ENCODE assay signal across 35 mouse cellular contexts in the genomic region with DNA sequence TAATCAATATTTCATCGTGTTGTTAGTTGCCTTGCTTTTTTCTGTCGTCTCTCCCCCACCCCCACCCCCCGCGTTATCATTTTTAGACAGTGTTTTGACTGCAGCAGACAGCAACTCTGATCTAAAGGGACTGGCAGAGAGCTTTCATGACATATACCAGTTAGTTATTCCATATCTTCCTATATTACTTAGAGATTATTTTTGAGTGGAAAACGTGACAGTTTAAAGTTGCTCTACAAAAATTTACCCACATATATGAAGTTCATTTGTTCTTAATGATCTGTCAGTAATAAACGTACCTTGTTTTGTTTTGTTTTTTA.
"Had no signal": no experiment of that assay in that cellular context is flagged by ENCODE, and none has a peak within 500 bp of the region (broad histone marks: within the 10 kb centered on the region; RNA-seq: fewer than 3 reads in every experiment).

No protein-coding gene starts in this region.

- H3K27me3 ChIP-seq: heart, embryonic 12.5 days; heart, embryonic 13.5 days; heart, embryonic 15.5 days; hindbrain, embryonic 12.5 days; hindbrain, embryonic 13.5 days; hindbrain, embryonic 15.5 days; intestine, embryonic 15.5 days; kidney, embryonic 15.5 days had no signal

- H3K9ac ChIP-seq: heart, embryonic 12.5 days; heart, embryonic 13.5 days; heart, embryonic 15.5 days; hindbrain, embryonic 12.5 days; hindbrain, embryonic 13.5 days; hindbrain, embryonic 14.5 days; hindbrain, embryonic 15.5 days; intestine, embryonic 15.5 days; kidney, embryonic 15.5 days had no signal

- H3K4me2 ChIP-seq: heart, embryonic 11.5 days; heart, embryonic 12.5 days; heart, embryonic 13.5 days; heart, embryonic 15.5 days; hindbrain, embryonic 12.5 days; hindbrain, embryonic 13.5 days; hindbrain, embryonic 14.5 days; hindbrain, embryonic 15.5 days; intestine, embryonic 15.5 days; kidney, embryonic 15.5 days had no signal

- H3K4me3 ChIP-seq: heart, adult 2 months; heart, embryonic 10.5 days; heart, embryonic 12.5 days; heart, embryonic 13.5 days; heart, embryonic 15.5 days; hindbrain, embryonic 10.5 days; hindbrain, embryonic 12.5 days; hindbrain, embryonic 13.5 days; hindbrain, embryonic 15.5 days; intestine, embryonic 15.5 days; kidney, embryonic 15.5 days; layer of hippocampus, adult 2 months had no signal

- DNase-seq: heart, adult 2 months; heart, postnatal 10 days; heart, postnatal 14 days; heart, postnatal 36 days; heart, postnatal 4 days; kidney, adult 11 months; kidney, adult 18-20 months; kidney, adult 2 months; kidney, adult 8-10 months; kidney, adult 9 months; kidney, postnatal 10 days; kidney, postnatal 14 days; kidney, postnatal 25 days; kidney, postnatal 36 days; kidney, postnatal 4 days; layer of hippocampus, adult 9-11 months; layer of hippocampus, postnatal 36 days had no signal

- ATAC-seq: hindbrain, embryonic 16.5 days; hindbrain, postnatal 0 days; inflammation-experienced regulatory T-cells, adult 6 months; intestine, postnatal 0 days had no signal

- H3K36me3 ChIP-seq: heart, embryonic 10.5 days; heart, embryonic 12.5 days; heart, embryonic 13.5 days; heart, embryonic 15.5 days; hindbrain, embryonic 12.5 days; hindbrain, embryonic 13.5 days; hindbrain, embryonic 15.5 days; intestine, embryonic 15.5 days; kidney, embryonic 15.5 days had no signal

- H3K4me1 ChIP-seq: hindbrain, embryonic 10.5 days; intestine, embryonic 15.5 days had no signal

- H3K27ac ChIP-seq: heart, embryonic 10.5 days; heart, embryonic 15.5 days; hindbrain, embryonic 10.5 days; hindbrain, embryonic 12.5 days; hindbrain, embryonic 13.5 days; hindbrain, embryonic 14.5 days; hindbrain, embryonic 15.5 days; hindbrain, postnatal 0 days; intestine, embryonic 15.5 days; kidney, embryonic 15.5 days; kidney, postnatal 0 days; layer of hippocampus, adult 2 months had no signal

- H3K9me3 ChIP-seq: heart, embryonic 10.5 days; heart, embryonic 12.5 days; heart, embryonic 13.5 days; heart, embryonic 15.5 days; hindbrain, embryonic 10.5 days; hindbrain, embryonic 12.5 days; hindbrain, embryonic 13.5 days; hindbrain, embryonic 15.5 days; intestine, embryonic 15.5 days; kidney, embryonic 15.5 days had no signal
